Mouse (Mus musculus): ENCODE results near the gene Rbm38. TPM values are rescaled to one million over a fixed set of nuclear protein-coding genes. Genes with fewer than 3 reads are reported as not detected.

The Rbm38 gene
- polyA plus RNA-seq, 1 experiment from 2014 or later = 126 TPM

DNA sequence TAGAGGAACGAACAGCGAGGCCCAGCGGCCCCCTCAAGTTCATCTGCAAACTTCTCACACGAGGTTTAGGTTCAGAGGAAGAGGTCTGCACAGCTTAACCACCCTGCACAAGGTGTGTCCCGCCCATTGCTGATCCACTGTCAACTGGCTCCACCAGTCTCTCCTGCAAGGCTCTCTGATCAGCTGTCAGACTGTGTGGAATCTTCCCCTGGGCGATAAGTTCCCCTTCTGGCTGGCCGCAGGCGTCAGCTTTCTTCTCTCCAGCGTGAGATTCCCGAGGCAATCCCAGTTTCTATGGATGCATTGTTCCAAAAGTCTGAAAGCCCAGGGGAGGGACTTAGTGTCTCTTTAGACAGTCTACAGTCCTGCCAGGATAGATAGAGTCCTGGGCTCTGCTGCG lies 38.0 kb downstream of the Rbm38 start:
- no peak for ATAC-seq (ENCODE audit: insufficient number of reproducible peaks, insufficient read depth, low FRiP score, low read depth)
- peak overlapping the region; percentile 42 for H3K4me2 ChIP-seq (ENCODE audit: low read length)

DNA sequence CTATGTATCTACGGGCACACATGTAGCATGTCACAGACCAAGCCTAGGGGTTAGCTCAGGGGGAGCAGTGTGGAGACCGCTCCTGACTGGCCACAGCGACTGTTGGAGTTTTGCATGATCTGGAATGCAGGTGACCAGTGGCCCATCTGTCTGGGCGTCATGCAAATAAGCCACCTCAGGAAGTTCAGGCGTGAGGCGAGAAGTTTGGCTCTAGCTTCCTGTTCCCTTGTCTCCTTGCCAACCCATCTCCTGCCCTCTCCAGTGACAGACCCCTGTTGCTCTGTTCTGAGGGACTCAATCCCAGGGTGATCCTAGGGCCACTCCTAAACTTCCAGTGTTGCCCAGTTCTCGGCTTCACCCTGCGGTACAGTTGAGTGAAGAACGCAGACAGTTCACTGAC lies 40.2 kb downstream of the Rbm38 start:
- H3K27ac ChIP-seq (replicated peaks in 1 of 2; ENCODE audit: control insufficient read depth in 1 of 2, insufficient read depth in 1 of 2, low read depth in 2 of 2, low read length in 2 of 2) = peak overlapping the region; percentile 43 to 74; a peak in 3 of 4 replicates
- H3K9me3 ChIP-seq (ENCODE audit: control insufficient read depth, low read length) = no peaks in the 10 kb centered on the region
- H3K27me3 ChIP-seq (ENCODE audit: control insufficient read depth, insufficient read depth, low read length) = no peaks in the 10 kb centered on the region
- no peak overlapping the region for H3K4me3 ChIP-seq (ENCODE audit: control insufficient read depth in 1 of 2, insufficient read depth in 1 of 2, low read depth in 1 of 2, low read length in 2 of 2)
- no peak overlapping the region for H3K4me2 ChIP-seq (ENCODE audit: low read length)
- WGBS = 35% methylated on average over 9 of the region's 9 CpGs
- H3K4me1 ChIP-seq (ENCODE audit: control insufficient read depth in 2 of 2, insufficient read depth in 2 of 2, low read length in 2 of 2) = peaks cover 40 to 45% of the 10 kb centered on the region in 2 experiments
- no peak overlapping the region for H3K9ac ChIP-seq (ENCODE audit: low read length)
- no peaks in the 10 kb centered on the region for H3K36me3 ChIP-seq (ENCODE audit: control insufficient read depth, insufficient read depth, low read length)
- ATAC-seq (ENCODE audit: insufficient number of reproducible peaks, insufficient read depth, low FRiP score, low read depth) = no peak

More for the DNA sequence above, 38.0 kb downstream of the Rbm38 start:
- H3K4me1 ChIP-seq (ENCODE audit: control insufficient read depth in 2 of 2, insufficient read depth in 2 of 2, low read length in 2 of 2) = peaks cover 40 to 46% of the 10 kb centered on the region in 2 experiments
- 29% methylated on average over 11 of the region's 11 CpGs for WGBS
- no peaks in the 10 kb centered on the region for H3K36me3 ChIP-seq (ENCODE audit: control insufficient read depth, insufficient read depth, low read length)
- H3K4me3 ChIP-seq (ENCODE audit: control insufficient read depth in 1 of 2, insufficient read depth in 1 of 2, low read depth in 1 of 2, low read length in 2 of 2) = no peak overlapping the region
- H3K27ac ChIP-seq (replicated peaks in 1 of 2; ENCODE audit: control insufficient read depth in 1 of 2, insufficient read depth in 1 of 2, low read depth in 2 of 2, low read length in 2 of 2) = peak overlapping the region; percentile 69 to 84
- H3K9ac ChIP-seq (ENCODE audit: low read length) = 0 out of 2 replicates have a peak overlapping the region, but pooled peaks have one; percentile 3
- H3K27me3 ChIP-seq (ENCODE audit: control insufficient read depth, insufficient read depth, low read length) = no peaks in the 10 kb centered on the region
- no peaks in the 10 kb centered on the region for H3K9me3 ChIP-seq (ENCODE audit: control insufficient read depth, low read length)

DNA sequence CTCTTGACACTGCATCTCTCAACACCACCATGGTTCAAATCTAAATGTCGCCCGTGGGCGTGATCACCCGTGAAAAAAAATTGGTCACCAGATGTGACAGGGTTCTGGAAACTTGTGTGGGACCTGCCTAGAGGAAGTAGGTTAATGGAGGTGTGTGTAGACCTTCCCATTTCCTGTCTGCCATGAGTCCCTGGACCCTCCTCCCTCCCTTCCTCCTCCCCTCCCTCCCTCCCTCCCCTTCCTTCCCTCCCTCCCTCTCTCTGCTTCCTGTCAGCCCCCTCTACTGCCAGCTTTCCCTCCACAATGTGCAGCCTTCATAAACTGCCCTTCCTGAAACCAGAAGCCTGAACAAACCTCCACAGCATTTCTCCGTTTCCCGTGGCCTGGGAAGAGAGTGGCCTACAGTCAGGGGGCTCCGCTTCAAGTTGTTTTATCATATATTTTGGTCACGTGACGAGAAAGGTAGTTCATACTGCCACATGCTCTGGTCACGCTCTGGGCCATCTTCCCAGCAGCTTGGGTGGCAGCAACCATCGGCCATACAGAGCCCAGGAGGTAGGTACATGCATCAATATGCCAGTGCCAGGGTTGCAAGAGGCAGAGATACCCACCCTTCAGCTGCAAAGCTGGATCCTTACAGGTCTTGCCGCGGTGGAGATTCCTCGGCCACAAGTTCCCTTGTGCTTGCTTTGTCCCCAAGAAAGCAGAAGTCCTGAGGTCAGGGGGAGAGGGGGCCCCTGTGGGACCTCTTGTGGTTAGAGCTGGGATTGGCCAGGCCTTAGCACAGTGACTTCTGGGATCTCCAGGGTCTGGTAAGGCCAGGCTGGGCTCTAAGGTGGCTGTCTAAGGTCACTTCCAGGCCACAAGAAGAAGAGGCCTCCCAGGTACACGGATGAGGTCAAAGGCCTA lies 41.4 kb downstream of the Rbm38 start:
- no peak overlapping the region for H3K9ac ChIP-seq (ENCODE audit: low read length)
- peaks cover 40 to 45% of the 10 kb centered on the region in 2 experiments for H3K4me1 ChIP-seq (ENCODE audit: control insufficient read depth in 2 of 2, insufficient read depth in 2 of 2, low read length in 2 of 2)
- 54% methylated on average over 15 of the region's 15 CpGs for WGBS
- no peaks in the 10 kb centered on the region for H3K27me3 ChIP-seq (ENCODE audit: control insufficient read depth, insufficient read depth, low read length)
- H3K36me3 ChIP-seq (ENCODE audit: control insufficient read depth, insufficient read depth, low read length) = no peaks in the 10 kb centered on the region
- H3K27ac ChIP-seq (replicated peaks in 1 of 2; ENCODE audit: control insufficient read depth in 1 of 2, insufficient read depth in 1 of 2, low read depth in 2 of 2, low read length in 2 of 2) = peak overlapping the region; percentile 60 to 74
- no peak for ATAC-seq (ENCODE audit: insufficient number of reproducible peaks, insufficient read depth, low FRiP score, low read depth)
- H3K4me2 ChIP-seq (ENCODE audit: low read length) = no peak overlapping the region
- H3K4me3 ChIP-seq (ENCODE audit: control insufficient read depth in 1 of 2, insufficient read depth in 1 of 2, low read depth in 1 of 2, low read length in 2 of 2) = no peak overlapping the region
- no peaks in the 10 kb centered on the region for H3K9me3 ChIP-seq (ENCODE audit: control insufficient read depth, low read length)

DNA sequence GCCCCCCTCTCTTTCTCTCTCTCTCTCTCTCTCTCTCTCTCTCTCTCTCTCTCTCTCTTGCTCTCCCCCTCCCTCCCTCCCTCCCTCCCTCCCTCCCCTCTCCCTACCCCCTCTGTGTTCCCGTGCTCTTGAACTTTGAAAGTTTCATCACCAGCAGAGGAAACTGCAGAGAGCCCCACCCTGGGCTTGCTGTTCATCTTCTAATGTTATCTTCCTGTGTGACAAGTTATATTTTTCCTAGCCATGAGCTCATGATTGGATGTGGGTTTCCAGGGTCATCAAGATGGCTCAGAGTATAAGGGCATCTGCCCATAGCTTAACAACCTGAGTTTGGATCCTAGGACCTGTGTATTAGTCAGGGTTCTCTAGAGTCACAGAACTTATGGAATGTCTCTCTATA lies 42.9 kb downstream of the Rbm38 start:
- Histone ChIP-seq H3K27ac (replicated peaks in 1 of 2; ENCODE audit: control insufficient read depth in 1 of 2, insufficient read depth in 1 of 2, low read depth in 2 of 2, low read length in 2 of 2) (no peak overlapping the region), H3K4me2 (ENCODE audit: low read length) (no peak overlapping the region), H3K27me3 (ENCODE audit: control insufficient read depth, insufficient read depth, low read length) (no peaks in the 10 kb centered on the region), H3K4me1 (ENCODE audit: control insufficient read depth in 2 of 2, insufficient read depth in 2 of 2, low read length in 2 of 2) (peaks cover 30 to 32% of the 10 kb centered on the region in 2 experiments), H3K4me3 (ENCODE audit: control insufficient read depth in 1 of 2, insufficient read depth in 1 of 2, low read depth in 1 of 2, low read length in 2 of 2) (no peak overlapping the region), H3K36me3 (ENCODE audit: control insufficient read depth, insufficient read depth, low read length) (no peaks in the 10 kb centered on the region), H3K9me3 (ENCODE audit: control insufficient read depth, low read length) (0 out of 2 replicates have a peak, but pooled peaks cover 3% of the 10 kb centered on the region), H3K9ac (ENCODE audit: low read length) (no peak overlapping the region)
- no peak for ATAC-seq (ENCODE audit: insufficient number of reproducible peaks, insufficient read depth, low FRiP score, low read depth)
- 0% methylated on average over 1 of the region's 1 CpGs for WGBS

DNA sequence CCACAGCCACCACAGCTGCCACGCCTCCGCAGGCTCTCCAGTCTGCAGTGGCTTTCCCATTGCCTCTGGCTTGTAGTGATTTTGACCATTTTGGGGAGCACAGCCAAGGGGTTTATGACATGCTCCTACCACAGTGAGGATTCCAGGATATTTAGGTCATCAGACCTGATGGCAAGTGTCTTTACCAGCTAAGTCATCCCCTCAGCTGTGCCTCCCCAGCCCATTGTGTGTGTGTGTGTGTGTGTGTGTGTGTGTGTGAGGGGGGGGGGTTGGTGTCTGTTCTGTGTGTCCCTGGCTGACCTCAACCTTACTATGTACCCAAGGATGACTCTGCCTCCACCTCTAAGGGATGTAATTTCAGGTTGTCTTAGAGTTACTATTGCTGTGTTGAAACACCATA lies 44.6 kb downstream of the Rbm38 start:
- H3K9me3 ChIP-seq (ENCODE audit: control insufficient read depth, low read length) = 0 out of 2 replicates have a peak, but pooled peaks cover 3% of the 10 kb centered on the region
- ATAC-seq (ENCODE audit: insufficient number of reproducible peaks, insufficient read depth, low FRiP score, low read depth) = no peak
- no peak overlapping the region for H3K4me3 ChIP-seq (ENCODE audit: control insufficient read depth in 1 of 2, insufficient read depth in 1 of 2, low read depth in 1 of 2, low read length in 2 of 2)
- no peaks in the 10 kb centered on the region for H3K27me3 ChIP-seq (ENCODE audit: control insufficient read depth, insufficient read depth, low read length)
- no peaks in the 10 kb centered on the region for H3K36me3 ChIP-seq (ENCODE audit: control insufficient read depth, insufficient read depth, low read length)
- H3K4me2 ChIP-seq (ENCODE audit: low read length) = no peak overlapping the region
- WGBS = 97% methylated on average over 2 of the region's 2 CpGs
- no peak overlapping the region for H3K27ac ChIP-seq (replicated peaks in 1 of 2; ENCODE audit: control insufficient read depth in 1 of 2, insufficient read depth in 1 of 2, low read depth in 2 of 2, low read length in 2 of 2)
- peaks cover 21 to 24% of the 10 kb centered on the region in 2 experiments for H3K4me1 ChIP-seq (ENCODE audit: control insufficient read depth in 2 of 2, insufficient read depth in 2 of 2, low read length in 2 of 2)
- H3K9ac ChIP-seq (ENCODE audit: low read length) = no peak overlapping the region

DNA sequence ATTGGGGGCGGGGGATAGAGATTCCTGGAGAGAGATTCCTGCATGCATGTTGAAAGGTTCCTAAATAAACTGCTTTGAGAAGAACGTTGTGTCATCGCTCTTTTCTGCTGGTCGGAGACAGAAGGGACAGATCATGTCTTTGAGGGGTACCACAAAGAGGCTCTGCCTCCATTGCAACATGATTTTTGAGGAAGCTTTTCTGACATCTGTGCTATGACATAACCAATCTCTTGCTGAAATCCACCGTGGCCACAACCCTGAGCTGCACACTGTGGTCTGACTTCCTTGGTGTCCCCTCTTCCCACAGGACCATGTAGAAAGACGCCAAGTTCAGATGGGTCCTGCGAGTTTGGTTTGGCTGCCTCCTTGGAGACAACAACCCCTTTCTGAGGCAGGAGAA lies 52.6 kb downstream of the Rbm38 start:
- no peaks in the 10 kb centered on the region for H3K4me1 ChIP-seq (ENCODE audit: control insufficient read depth in 2 of 2, insufficient read depth in 2 of 2, low read length in 2 of 2)
- WGBS = 86% methylated on average over 7 of the region's 7 CpGs
- no peak overlapping the region for H3K4me2 ChIP-seq (ENCODE audit: low read length)
- H3K27me3 ChIP-seq (ENCODE audit: control insufficient read depth, insufficient read depth, low read length) = no peaks in the 10 kb centered on the region
- no peak overlapping the region for H3K4me3 ChIP-seq (ENCODE audit: control insufficient read depth in 1 of 2, insufficient read depth in 1 of 2, low read depth in 1 of 2, low read length in 2 of 2)
- no peaks in the 10 kb centered on the region for H3K36me3 ChIP-seq (ENCODE audit: control insufficient read depth, insufficient read depth, low read length)
- no peak overlapping the region for H3K9ac ChIP-seq (ENCODE audit: low read length)
- ATAC-seq (ENCODE audit: insufficient number of reproducible peaks, insufficient read depth, low FRiP score, low read depth) = no peak
- H3K27ac ChIP-seq (replicated peaks in 1 of 2; ENCODE audit: control insufficient read depth in 1 of 2, insufficient read depth in 1 of 2, low read depth in 2 of 2, low read length in 2 of 2) = no peak overlapping the region
- H3K9me3 ChIP-seq (ENCODE audit: control insufficient read depth, low read length) = 0 out of 2 replicates have a peak, but pooled peaks cover 2% of the 10 kb centered on the region

DNA sequence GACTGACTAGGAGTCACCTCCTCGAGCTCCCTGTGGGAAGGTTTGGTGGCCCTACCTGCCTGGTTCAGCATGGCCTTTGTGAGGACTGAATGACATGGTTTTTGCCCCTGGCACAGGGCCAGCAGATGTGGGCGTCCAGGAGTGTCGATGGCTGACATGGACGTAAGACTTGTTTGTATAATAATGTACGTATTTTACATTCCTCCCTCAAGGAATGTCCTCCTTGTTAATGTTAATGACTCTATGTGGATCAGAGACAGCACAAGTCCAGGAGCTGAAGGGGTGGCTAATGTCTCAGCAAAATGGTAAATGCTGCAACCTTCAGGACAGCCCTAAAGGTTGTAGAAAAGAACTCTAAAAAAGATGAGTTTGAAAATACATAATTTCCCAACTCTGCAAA lies 53.4 kb downstream of the Rbm38 start:
- H3K4me3 ChIP-seq (ENCODE audit: control insufficient read depth in 1 of 2, insufficient read depth in 1 of 2, low read depth in 1 of 2, low read length in 2 of 2) = no peak overlapping the region
- no peak overlapping the region for H3K27ac ChIP-seq (replicated peaks in 1 of 2; ENCODE audit: control insufficient read depth in 1 of 2, insufficient read depth in 1 of 2, low read depth in 2 of 2, low read length in 2 of 2)
- no peaks in the 10 kb centered on the region for H3K9me3 ChIP-seq (ENCODE audit: control insufficient read depth, low read length)
- H3K9ac ChIP-seq (ENCODE audit: low read length) = no peak overlapping the region
- 58% methylated on average over 5 of the region's 5 CpGs for WGBS
- no peak for ATAC-seq (ENCODE audit: insufficient number of reproducible peaks, insufficient read depth, low FRiP score, low read depth)
- H3K4me2 ChIP-seq (ENCODE audit: low read length) = no peak overlapping the region
- H3K36me3 ChIP-seq (ENCODE audit: control insufficient read depth, insufficient read depth, low read length) = no peaks in the 10 kb centered on the region
- H3K4me1 ChIP-seq (ENCODE audit: control insufficient read depth in 2 of 2, insufficient read depth in 2 of 2, low read length in 2 of 2) = no peaks in the 10 kb centered on the region
- no peaks in the 10 kb centered on the region for H3K27me3 ChIP-seq (ENCODE audit: control insufficient read depth, insufficient read depth, low read length)

Measured in heart, embryonic 14.5 days (tissue).